Mouse (Mus musculus) heart, adult 2 months (tissue): ENCODE data around the gene Creb3. TPM values are rescaled to one million over a fixed set of nuclear protein-coding genes. Genes with fewer than 3 reads are reported as not detected.

ENCODE experiments used
- DNase-seq, 2 experiments: peaks; one replicate each; pipeline ENCODE4 v3.0.0; 2021
- H3K27ac ChIP-seq: fragments of 200-600 bp; 2 replicates; pipeline ENCODE4 v1.8.1; 2022
- H3K27me3 ChIP-seq: fragments of 200-500 bp; 2 replicates; pipeline ENCODE4 v1.6.1; 2012; ENCODE audit warnings: mild to moderate bottlenecking, low read length, inconsistent platforms, mixed read lengths; ENCODE audit not compliant: control insufficient read depth, insufficient read depth
- H3K36me3 ChIP-seq: fragments of 200-500 bp; 2 replicates; pipeline ENCODE4 v1.6.1; 2012; ENCODE audit warnings: low read length, inconsistent platforms; ENCODE audit not compliant: control insufficient read depth, insufficient read depth
- H3K4me1 ChIP-seq: fragments of 200-500 bp; 2 replicates; pipeline ENCODE4 v1.6.1; 2011; ENCODE audit warnings: low read length; ENCODE audit not compliant: control insufficient read depth, insufficient read depth
- H3K4me3 ChIP-seq: fragments of 200-600 bp; 2 replicates; pipeline ENCODE4 v1.8.1; 2022
- H3K79me2 ChIP-seq: fragments of 200-500 bp; replicated peaks from 2 replicates; pipeline ENCODE4 v1.6.1; 2012; ENCODE audit warnings: mild to moderate bottlenecking, inconsistent platforms, low read length, moderate library complexity, mixed read lengths; ENCODE audit not compliant: control insufficient read depth, insufficient read depth
- H3K9ac ChIP-seq: fragments of 200-500 bp; 2 replicates; pipeline ENCODE4 v1.6.1; 2012; ENCODE audit warnings: low read depth, mild to moderate bottlenecking, control low read depth, inconsistent platforms, low read length, mixed read lengths
- CTCF ChIP-seq: fragments of 200-600 bp; IDR thresholded peaks from 2 replicates; pipeline ENCODE4 v1.8.1; 2022; ENCODE audit warnings: antibody characterized with exemption, mild to moderate bottlenecking, moderate library complexity
- EP300 ChIP-seq: fragments of 200-500 bp; IDR thresholded peaks from 2 replicates; pipeline ENCODE4 v1.6.1; 2011; ENCODE audit warnings: low read depth, low read length, control low read depth; ENCODE audit not compliant: insufficient read depth
- POLR2A ChIP-seq: fragments of 200-500 bp; IDR thresholded peaks from 2 replicates; pipeline ENCODE4 v1.6.1; 2011; ENCODE audit warnings: mild to moderate bottlenecking, low read depth, low read length, control low read depth; ENCODE audit not compliant: insufficient read depth
- WGBS: fragments of 180-500 bp; shearing (Covaris S2); methylation state at CpG from one replicate; pipeline ENCODE4 v1.1.7; 2018; 5-methylcytosine and 5-hydroxymethylcytosine counted together
- intact Hi-C: fragments of 180-260 bp; cut with DNase I; formaldehyde crosslinking; loops from one replicate; pipeline ENCODE4 v1.15.1; 2025
- polyA plus RNA-seq: library from polyadenylated mRNA; depleted of rRNA; stranded (reverse); fragments of >200 nt; gene quantifications from 2 replicates; pipeline ENCODE4 v1.2.3, GENCODE M21; 2012
- total RNA-seq, 2 experiments: library from RNA; stranded (reverse); gene quantifications; 2 replicates each; pipeline ENCODE4 v1.2.3; 2021

Gene Creb3
- total and polyA plus RNA-seq, 3 experiments = 29.8 to 46.5 (median 44.0) TPM

GRCm38 (mm10) chr4:43577237-43577881, 15.2 kb downstream of the Creb3 start:
- intact Hi-C loops = loop anchor here (2.0 to 5.0 kb wide), 3 partner anchors 15 to 135 kb away; partner anchors contain the start of genes Creb3, Hint2, Tesk1 and Tln1
- Histone ChIP-seq H3K27ac (peak overlapping the region; percentile 98), H3K4me1 (peaks cover 11% of the 10 kb centered on the region), H3K36me3 (peaks cover 6% of the 10 kb centered on the region; the same call in 1 of the 2 replicates), H3K79me2 (peaks cover 2% of the 10 kb centered on the region; the same call in 1 of the 2 replicates), H3K27me3 (no peaks in the 10 kb centered on the region), H3K4me3 (peak overlapping the region; percentile 99), H3K9ac (peak overlapping the region; percentile 87)
- 14% methylated on average over 8 of the region's 8 CpGs for WGBS
- DNase-seq = no peak
- TF ChIP-seq CTCF (no peak), EP300 (no peak), POLR2A (no peak)

- H3K36me3 ChIP-seq = peaks cover 6% of the 10 kb centered on the region; the same call in 1 of the 2 replicates
- WGBS = under 1% methylated on average over 76 of the region's 76 CpGs
- peak; percentile 93 to 95 for DNase-seq
- H3K9ac ChIP-seq = peak within 1 kb of the TSS; percentile 87
- H3K4me1 ChIP-seq = peaks cover 11% of the 10 kb centered on the region
- H3K27ac ChIP-seq = peak within 1 kb of the TSS; percentile 98
- H3K27me3 ChIP-seq = no peaks in the 10 kb centered on the region
- TF ChIP-seq EP300 = 0 out of 2 replicates have a peak, but pooled peaks have one; percentile 20
- peak; percentile 23; the same call in 1 of the 2 replicates for TF ChIP-seq CTCF
- peak; percentile 87 for TF ChIP-seq POLR2A
- intact Hi-C loops = loop anchor here (5.0 kb wide), 2 partner anchors 79 to 136 kb away; partner anchors contain the start of genes Hint2 and Tesk1
- H3K4me3 ChIP-seq = peak within 1 kb of the TSS; percentile 99
- peaks cover 2% of the 10 kb centered on the region; the same call in 1 of the 2 replicates for H3K79me2 ChIP-seq
Measured at GRCm38 (mm10) chr4:43578376-43579204, 16.5 kb downstream of the Creb3 start, which contains the start of the genes Rgp1 and Gba2. Rgp1 (plus strand) TSS chr4:43578715. Gba2 (minus strand) TSS chr4:43578873.

- H3K9ac ChIP-seq = peak overlapping the region; percentile 87
- H3K27me3 ChIP-seq = no peaks in the 10 kb centered on the region
- H3K4me1 ChIP-seq = peaks cover 17% of the 10 kb centered on the region
- H3K79me2 ChIP-seq = peaks cover 2% of the 10 kb centered on the region; the same call in 1 of the 2 replicates
- TF ChIP-seq CTCF (no peak), EP300 (no peak), POLR2A (no peak)
- H3K4me3 ChIP-seq = peak overlapping the region; percentile 99
- no peak for DNase-seq
- H3K27ac ChIP-seq = peak overlapping the region; percentile 98
- intact Hi-C loops = loop anchor here (5.0 kb wide), 2 partner anchors 78 to 137 kb away; partner anchors contain the start of genes Hint2 and Tesk1
- peaks cover 6% of the 10 kb centered on the region; the same call in 1 of the 2 replicates for H3K36me3 ChIP-seq
- WGBS = 2% methylated on average over 10 of the region's 10 CpGs
Measured at GRCm38 (mm10) chr4:43579256-43579655, 17.1 kb downstream of the Creb3 start.

- Histone ChIP-seq H3K4me3 (no peak overlapping the region), H3K9ac (no peak overlapping the region), H3K27ac (peak overlapping the region; percentile 98), H3K79me2 (peaks cover 2% of the 10 kb centered on the region; the same call in 1 of the 2 replicates), H3K27me3 (no peaks in the 10 kb centered on the region), H3K4me1 (peaks cover 18% of the 10 kb centered on the region), H3K36me3 (peaks cover 6% of the 10 kb centered on the region; the same call in 1 of the 2 replicates)
- no peak for DNase-seq
- no peak for TF ChIP-seq CTCF
- no peak for TF ChIP-seq EP300
- no peak for TF ChIP-seq POLR2A
- intact Hi-C loops = loop anchor here (5.0 kb wide), 2 partner anchors 78 to 137 kb away; partner anchors contain the start of genes Hint2 and Tesk1
- WGBS = 54% methylated on average over 6 of the region's 6 CpGs
Measured at GRCm38 (mm10) chr4:43579731-43580130, 17.6 kb downstream of the Creb3 start.

GRCm38 (mm10) chr4:43580721-43581120, 18.6 kb downstream of the Creb3 start:
- intact Hi-C loops = no loop called here

More at GRCm38 (mm10) chr4:43580721-43581120, 18.6 kb downstream of the Creb3 start:
- H3K36me3 ChIP-seq = no peaks in the 10 kb centered on the region
- H3K79me2 ChIP-seq = 0 out of 2 replicates have a peak, but pooled peaks cover 2% of the 10 kb centered on the region
- H3K4me3 ChIP-seq = no peak overlapping the region
- H3K27me3 ChIP-seq = no peaks in the 10 kb centered on the region
- WGBS = 89% methylated on average over 5 of the region's 5 CpGs
- no peak for DNase-seq
- no peak overlapping the region for H3K27ac ChIP-seq
- no peak overlapping the region for H3K9ac ChIP-seq
- TF ChIP-seq CTCF (no peak), POLR2A (no peak), EP300 (no peak)
- H3K4me1 ChIP-seq = peaks cover 26% of the 10 kb centered on the region
